Mouse (Mus musculus): ENCODE measurements around the gene Arhgap32.

The Arhgap32 gene

DNA sequence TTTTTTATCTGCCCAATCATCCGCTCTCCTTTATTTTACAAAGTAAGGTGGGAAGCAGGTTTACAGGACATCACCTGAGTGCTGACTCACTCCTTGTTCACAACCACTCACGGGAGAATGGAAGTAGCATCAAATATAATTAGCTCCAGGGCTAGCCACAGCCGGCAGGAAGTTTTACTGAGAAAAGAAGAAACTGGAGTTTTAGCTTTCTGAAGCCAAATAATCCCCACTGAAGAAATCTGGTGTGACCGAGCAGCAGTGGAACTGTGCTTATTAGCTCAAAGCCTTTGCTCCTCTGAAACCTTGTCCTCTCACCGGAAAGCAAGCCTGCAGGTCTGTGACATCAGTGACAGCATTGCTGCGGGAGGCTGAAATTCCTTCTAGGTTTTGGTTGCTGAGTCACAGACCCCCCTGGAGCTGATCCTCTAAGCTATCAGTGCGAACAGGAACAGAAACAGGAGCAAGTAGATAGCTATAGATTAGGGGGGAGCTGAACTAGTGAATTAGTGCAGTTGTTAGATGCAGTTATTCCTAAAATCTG, 88.6 kb downstream of the Arhgap32 start:
- no peak for DNase-seq (ENCODE audit: low read depth)

DNA sequence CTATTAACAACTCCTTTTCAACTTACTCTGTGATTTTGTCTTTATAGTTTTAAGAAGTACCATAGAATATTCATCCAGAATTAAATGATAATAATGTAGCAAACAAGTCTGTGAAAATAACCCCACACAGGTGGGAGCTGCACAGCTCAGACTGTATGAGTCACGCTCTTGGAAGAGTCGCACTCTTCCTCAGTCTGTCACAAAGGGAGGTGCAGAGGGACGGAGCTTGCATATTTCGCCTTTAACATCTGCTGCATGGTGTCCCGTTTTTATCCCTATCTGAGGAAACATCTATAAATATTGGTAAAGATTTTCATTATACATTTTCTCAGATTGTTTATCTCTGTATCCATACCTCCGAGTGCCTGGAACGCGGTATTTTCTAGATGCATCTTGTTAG, 91.2 kb downstream of the Arhgap32 start:
- DNase-seq (ENCODE audit: low read depth) = no peak

DNA sequence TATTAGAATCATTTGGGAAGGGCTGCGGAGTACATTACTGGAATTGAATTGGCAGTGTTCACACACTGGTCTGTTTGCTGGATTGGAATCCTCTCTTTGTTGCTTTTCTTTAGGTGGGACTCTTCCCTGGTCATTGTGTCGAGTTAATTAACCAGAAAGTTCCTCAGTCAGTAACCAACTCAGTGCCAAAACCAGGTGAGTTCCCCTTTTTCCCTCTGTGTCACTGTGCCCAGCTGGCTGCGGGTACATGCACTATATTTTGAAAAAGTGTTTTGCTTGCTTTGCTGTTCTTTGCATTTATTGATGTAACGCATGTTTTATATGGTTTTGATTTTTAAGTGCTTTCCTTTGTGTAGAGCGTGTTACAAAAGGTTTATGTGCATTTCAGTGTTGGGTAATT, 92.1 kb downstream of the Arhgap32 start:
- DNase-seq (ENCODE audit: low read depth) = no peak

DNA sequence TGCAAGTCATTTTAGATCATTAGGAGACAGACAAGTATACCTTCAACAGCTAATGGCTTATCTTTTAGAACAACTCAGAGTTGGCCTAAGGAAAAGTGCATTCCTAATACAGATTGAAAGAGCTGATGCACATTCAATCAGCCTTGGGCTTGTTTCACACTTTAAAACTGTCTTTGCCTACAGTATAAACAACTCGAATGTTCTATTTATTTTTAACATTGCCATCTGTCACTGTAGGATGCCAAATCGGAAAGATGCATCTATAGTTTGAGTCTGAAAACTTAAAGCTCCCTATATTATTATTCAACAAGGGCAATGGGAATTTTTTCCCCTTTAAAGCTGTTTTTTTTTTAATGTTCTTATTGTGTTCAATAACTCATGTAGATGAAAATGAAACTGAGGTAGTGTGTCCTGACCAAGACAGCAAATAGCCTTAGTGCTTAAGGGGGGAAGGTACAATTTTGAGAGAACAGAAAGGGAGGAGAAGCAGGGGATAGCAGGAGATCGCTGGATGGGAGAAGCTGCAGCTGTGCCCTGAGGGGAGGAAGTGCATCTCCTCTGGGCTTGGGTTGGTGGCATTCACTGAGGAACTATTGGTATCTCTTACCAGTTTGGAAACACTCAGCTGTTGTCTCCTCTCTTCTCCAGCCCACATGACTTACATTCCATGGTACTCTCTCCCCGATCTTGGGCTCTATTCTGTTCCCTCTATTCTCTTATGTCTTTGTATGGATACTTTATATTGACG, 101.1 kb downstream of the Arhgap32 start:
- DNase-seq (ENCODE audit: low read depth) = no peak

DNA sequence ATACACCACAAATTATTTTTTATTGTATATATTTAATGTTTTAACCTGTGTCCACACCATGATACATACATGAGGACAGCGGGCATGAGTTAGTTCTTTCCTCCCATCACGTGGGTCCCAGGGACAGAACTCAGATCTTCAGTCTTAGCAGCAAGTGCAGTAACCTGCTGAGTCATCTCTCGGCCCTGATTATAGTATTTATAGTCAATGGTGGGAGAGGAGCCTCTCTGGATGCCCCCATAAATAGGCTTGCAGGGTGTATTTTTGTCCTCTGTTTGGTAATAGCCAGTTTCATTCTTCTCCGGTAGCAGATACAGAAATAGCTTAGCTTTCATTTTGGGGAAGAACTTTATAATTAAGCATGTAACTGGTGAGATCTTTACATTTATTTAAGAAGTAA, 103.5 kb downstream of the Arhgap32 start:
- no peak for DNase-seq (ENCODE audit: low read depth)

DNA sequence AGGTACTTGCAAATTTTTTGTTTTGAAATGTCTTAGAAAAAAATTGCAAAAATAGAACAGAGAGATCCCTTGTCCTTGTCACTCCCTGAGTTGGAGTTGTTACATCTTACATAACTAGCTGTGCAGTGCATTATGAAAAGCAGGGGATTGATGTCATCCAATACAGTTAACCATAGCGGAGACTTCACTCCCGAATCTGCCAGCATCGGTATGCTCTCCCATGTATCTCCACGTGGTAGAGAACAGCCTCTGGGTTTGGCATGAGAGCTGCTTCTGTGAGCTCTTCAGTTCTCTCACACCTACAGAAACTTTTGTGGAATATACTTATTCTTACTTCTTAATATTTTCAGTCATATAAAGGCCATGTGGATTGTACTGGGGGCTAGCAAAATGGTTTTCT, 106.2 kb downstream of the Arhgap32 start:
- DNase-seq (ENCODE audit: low read depth) = no peak

DNA sequence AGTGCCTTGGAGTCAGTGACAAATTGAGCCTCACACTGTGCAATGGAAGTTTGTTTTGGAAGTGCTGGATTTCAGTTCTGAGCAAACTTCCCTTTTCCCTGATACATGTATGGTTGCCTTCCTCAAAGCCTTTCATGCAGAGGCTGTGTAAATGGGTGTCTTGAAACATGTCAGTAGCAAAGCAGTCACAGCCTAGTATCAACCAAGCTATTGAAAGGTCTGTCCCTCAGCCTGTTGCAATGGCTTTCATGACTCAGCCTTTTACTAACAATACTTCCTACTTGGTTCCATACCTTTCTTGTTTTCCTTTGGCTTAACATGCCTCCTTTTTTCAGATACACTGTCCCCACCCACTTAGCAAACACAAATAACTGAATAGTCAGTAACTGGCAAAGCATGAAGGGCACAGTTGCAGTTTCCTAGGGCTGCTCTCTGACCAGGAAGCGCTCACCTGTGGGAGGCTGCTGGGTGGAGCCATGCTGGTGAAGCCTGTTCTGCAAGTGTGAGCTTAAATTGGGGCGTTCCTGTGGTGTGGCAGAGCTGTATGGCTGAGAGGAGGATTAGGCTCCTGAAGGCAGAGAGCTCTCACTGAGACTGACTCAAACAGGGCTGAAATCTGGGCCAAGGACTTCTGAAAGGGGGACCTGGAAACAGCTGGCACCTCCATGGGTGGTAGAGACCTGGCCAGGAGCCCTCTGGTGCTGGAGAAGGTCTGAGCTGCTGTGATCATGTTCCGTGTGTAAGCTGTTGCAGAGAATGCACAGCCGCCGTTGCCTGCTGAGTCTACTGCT, 108.0 kb downstream of the Arhgap32 start:
- no peak for DNase-seq (ENCODE audit: low read depth)

DNA sequence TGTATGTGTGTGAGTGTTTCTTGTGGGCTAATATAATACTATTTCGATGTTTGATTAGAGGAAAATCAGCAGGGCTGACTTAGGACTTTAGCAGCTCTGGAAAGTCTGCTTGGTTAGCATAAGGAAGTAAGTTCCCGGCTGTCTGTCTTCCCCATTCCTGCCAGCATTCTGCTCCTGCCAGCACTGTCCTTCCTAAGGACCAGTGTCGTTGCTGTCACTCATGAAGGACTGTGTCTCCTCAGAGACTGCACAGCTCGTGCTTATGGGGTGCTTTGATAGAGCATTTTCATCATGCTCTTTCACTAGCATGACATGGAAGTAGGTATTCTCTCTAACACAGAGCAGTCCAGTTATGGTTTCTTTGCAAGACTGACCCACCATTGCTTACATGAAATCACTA, 109.0 kb downstream of the Arhgap32 start:
- DNase-seq (ENCODE audit: low read depth) = no peak

DNA sequence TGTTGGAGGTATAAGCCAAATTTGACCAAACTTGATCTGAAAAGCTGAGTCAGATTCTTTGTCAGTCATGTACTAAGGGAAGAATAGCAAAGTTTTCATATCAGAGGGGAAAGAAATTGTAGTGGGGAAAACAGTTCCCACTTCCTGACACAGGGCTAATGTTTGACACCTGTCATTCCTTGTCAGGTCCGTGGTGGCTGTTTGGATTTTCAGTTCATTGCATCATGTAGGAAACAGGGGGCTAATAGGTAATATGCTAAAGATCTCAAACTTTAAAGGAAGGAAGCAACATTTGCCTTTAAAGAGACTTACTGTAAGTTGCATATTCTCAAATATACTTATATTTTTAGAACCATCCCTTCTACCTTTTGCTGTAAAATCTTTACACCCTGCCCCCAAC, 109.6 kb downstream of the Arhgap32 start:
- DNase-seq (ENCODE audit: low read depth) = no peak

DNA sequence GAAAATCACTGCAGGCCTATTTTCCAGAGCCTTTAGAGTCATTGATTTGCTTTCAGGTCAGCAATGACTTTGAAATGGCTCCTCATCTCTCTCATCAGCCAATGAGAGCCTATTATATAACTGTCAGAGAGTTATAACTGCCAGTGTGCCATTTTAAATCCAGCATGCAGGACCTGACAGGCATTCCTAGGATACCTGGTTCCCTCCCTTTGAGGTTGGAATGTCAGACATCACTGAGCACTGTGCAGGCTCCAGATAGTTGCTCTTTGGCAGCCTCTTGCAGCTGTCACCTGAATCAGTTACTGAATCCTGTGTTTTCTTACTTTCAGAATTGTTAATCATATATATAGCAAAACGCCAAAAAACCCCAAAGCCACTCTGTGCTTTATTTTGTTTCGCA, 111.1 kb downstream of the Arhgap32 start:
- DNase-seq (ENCODE audit: low read depth) = no peak

DNA sequence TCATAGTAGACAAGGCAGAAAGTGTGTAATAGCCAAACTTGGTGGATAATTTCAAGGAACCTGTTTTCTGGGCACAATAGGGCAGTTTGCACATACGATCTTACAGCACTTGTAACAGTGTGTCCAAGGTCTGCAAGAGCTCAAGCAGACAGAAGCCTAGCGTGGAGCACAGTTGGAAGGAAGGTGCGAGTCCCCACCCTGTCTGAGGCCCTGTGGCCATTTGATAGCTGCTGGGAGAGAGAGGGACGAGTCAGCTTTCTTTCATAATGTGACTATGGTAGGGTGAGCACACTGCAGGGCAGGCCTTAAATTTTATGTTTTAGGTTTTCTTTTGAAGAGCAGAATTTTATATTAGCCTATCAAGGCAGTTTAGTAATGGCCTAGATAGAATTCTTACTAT, 117.7 kb downstream of the Arhgap32 start:
- DNase-seq (ENCODE audit: low read depth) = no peak

DNA sequence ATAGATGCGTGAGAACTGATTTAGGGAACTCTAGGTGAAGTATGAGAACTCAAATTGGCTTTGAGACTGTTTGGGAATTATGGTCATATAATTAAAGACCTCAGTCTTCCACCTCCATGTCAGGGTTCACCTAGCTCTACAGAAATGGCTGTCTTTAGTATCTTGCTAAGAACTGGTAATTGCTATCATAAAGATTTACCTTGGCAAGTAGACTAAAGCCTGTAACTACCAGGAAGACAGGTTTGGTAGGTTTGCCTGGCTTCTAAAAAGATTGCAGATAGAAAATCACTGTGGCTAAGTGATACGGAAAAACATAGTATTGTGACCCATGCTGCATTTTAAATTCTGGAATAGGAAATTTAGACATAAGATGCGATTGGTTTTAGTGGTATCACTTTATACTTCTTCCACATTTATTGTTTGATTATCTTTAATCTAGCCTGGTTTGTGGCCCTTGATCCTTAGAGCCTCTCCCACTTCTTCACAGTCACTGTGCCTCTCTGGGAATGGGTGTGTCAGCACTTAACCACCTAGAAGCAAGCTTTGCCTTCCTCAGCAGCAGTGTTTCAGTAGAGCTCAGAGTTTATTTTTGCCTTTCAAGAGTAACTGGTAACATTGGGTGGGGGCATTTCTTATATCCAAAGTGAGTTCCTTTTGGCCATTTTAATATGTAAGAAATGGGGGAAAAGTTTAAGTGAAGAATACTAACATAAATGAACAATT, 119.0 kb downstream of the Arhgap32 start:
- DNase-seq (ENCODE audit: low read depth) = no peak

DNA sequence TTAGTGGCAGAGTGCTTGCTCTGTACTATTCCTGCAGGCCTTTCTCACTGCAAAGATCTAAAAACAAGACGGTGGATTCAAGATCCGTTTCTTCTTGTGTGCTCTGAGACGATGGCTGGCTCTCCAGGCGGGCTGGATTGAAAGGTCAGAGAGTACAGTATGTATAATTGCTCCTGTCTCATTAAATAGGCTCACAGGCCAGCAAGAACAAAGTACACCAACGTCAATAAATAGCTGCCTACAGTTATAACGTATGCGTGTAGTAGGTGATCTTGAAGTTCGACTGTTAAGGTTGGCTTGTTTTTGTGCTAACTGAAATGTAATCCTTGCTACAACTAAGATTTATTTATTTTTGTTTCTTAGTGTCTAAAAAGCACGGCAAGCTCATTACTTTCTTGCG, 123.0 kb downstream of the Arhgap32 start:
- no peak for DNase-seq (ENCODE audit: low read depth)

DNA sequence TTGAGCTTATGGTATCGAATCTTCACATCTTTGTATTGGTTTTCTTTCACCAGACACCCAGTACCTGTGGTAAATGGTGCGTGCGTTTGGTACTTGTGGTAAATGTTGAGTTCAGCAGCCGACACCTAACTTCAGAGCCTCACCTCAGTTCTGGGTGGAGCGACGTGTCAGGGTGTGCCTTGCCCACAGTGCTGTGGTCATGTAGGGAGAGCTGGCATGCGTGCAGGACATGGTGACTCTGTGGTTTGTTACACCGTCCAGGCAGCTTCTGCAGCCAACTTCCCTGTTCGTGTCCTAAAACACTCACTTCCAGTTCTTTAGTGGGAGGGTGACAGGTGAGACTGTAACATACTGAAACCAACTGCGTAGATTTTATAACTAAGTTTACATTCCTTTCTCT, 123.5 kb downstream of the Arhgap32 start:
- DNase-seq (ENCODE audit: low read depth) = no peak

DNA sequence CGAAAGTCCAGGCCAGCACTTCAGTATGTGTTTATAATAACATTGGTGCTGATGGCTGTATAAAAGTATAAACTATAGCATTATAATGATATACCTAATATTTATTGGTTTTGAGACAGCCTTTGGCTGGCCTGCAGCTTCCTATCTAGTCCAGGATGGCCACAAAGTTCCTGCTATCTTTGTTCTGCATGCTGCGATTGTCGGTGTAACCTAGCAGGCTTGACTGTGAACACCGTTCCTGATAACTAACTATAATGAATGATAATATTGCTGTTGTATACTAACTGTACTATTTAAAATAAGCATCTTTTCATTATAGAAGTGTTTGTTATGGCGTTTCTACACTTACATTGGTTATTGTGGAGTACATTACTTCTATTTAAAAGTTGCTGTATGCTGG, 124.5 kb downstream of the Arhgap32 start:
- no peak for DNase-seq (ENCODE audit: low read depth)

DNA sequence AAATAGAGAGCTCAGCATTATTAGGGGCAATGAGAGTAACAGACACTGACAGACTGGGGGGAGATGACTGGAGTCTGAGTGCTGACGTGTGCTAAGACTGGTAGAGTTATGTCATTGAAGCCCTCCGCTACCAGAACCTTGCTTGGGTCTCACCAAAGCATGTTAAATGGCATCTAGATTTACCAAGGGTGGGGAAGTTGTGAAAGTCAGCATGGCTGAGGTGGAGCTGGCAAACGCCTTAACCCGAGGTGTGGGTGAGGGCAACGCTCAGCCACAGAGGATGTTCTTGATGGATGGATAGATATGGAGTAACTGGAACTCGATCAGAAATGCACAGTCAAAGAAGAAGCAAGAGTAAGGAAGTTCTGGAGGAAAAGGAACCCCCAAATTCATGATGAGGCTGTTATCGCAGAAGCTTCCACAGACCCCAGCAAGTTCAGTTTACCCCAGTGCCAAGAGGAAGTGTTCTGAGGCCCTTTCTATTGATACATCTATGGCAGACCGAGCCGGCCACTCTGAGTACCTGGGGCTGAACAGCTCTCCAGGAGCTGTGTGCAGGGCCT, 125.8 kb downstream of the Arhgap32 start:
- no peak for DNase-seq (ENCODE audit: low read depth)

DNA sequence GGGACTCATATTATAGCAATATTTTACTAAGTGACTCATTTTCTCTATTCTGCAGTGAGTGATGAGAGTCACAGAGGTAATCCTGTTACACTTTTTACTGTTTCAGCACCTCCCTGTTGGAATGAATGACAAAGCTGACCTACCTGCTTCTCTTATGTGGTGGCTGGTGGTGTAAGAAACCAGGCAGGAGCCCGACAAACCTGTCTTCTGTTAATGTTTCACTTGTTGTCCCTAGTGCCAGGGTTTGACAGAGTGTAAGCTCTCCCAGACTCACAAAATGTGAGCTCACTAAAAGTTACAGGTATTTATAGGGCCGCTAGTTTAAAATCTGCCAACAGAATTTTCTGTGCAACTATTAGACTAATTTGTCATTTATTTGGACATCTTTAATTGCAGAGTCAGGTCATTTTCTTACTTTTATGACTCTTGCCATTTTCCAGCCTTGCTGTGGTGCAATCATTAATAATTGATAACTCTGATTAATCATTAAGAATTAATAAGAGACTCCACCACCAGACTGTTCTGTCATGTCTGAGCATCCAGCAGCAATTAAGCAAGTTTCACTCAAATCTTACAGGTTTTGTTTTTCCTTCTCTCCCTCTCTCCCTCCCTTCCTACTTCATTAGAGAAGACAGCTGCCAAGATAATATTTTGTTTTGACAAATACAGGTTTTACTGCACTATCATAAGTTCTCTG, 127.1 kb downstream of the Arhgap32 start:
- no peak for DNase-seq (ENCODE audit: low read depth)

DNA sequence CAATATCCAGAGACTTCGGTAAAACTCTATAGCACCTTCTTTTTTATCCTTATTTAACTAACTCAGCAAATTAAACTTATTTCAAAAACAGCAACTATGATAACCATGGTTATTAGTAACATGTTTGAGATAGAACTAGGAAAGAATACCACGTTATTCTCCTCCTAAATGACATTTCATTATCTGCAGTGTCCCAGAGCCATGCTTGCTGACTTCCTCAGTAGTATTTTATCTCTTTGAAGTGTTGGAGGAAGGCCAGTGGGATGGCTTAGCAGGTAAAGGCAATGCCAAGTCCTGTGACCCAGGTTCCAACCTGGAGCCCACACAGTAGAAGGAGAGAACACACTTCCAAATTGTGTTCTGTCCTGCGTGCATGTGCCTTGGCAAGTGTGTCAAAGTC, 129.3 kb downstream of the Arhgap32 start:
- no peak for DNase-seq (ENCODE audit: low read depth)

DNA sequence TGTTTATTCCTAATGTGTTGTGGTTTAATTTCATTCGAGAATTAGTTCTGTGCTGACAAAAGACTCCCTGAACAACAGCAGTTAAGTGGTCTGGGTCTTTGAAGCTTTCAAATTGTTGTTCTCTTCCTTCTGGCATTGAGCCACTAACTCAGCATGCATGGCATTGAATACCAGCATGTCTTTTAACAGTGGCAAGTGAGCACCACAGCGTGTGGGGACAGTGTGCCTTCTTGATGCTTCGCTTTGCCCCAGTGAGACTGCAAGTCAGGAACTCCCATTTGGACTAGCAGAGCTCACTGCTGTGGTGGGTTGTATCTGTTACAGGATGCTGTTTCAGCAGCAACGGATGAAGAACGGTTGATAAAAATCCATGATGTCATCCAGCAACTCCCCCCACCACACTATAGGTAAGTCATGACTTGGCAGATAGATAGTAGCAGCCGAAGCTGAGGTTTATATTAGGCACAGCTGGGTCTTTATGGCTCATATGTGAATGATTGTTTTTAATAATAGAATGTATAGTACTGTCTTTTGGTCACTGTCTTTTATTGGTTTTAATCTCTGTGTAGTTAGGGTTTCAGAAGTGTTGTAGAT, 130.3 kb downstream of the Arhgap32 start:
- DNase-seq (ENCODE audit: low read depth) = no peak

DNA sequence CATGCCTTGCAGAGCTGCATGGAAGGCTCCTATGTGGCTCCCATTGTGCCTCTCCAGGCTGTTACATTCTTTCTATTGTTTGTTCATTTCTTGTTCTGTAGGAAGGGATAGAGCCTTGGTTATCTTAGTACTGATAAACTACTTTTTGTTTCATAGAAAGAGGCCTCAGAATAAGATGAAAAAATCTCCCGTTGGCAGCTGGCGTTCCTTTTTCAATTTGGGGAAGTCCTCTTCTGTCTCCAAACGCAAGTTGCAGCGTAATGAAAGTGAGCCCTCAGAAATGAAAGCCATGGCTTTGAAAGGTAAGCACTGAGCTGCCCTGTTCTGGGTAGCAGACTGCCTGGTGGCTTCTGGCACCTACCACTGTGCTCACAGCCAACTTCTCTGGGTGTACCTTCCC, 134.6 kb downstream of the Arhgap32 start:
- DNase-seq (ENCODE audit: low read depth) = no peak

DNA sequence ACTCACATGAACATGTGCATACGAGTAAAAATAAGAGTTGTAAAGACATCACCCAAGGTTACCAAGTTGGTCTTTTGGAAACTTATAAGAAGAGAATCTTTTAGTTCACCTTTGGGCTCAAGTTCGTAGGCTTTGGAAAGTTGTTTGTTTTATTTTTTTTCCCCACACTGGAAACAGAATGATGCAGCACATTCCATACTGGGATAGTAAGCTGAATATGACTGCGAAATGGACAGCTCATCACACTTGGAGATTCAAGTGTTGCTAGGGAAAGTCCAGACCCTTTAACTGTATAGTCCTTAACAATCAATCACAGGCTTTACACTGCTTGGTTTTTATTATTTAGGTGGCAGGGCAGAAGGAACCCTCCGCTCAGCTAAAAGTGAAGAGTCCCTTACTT, 137.8 kb downstream of the Arhgap32 start:
- peak; percentile 65 for DNase-seq (ENCODE audit: low read depth)
